Mouse (Mus musculus) liver, embryonic 11.5 days (tissue): Measurements from ENCODE around the gene Smu1. TPM values are rescaled to one million over a fixed set of nuclear protein-coding genes. Genes with fewer than 3 reads are reported as not detected.
A peak's percentile ranks its signal among the peaks of the same experiment; 100 is the strongest.

Experiments
- ATAC-seq: fragments of 200-750 bp; cut with Nextera tagmentation; replicated peaks from 2 replicates; pipeline ENCODE4 v1.8.0; 2017; ENCODE audit warnings: moderate number of reproducible peaks, mild to moderate bottlenecking, moderate TSS enrichment, moderate library complexity; ENCODE audit not compliant: low FRiP score
- DNase-seq: peaks from one replicate; pipeline ENCODE4 v3.0.0-alpha.2; 2017; ENCODE audit warnings: low spot score
- H3K27ac ChIP-seq: fragments of 300-500 bp; sonication (generic); 2 replicates; pipeline ENCODE4 v1.5.1; 2014; ENCODE audit warnings: mild to moderate bottlenecking, low read depth, low read length, control low read depth
- H3K27me3 ChIP-seq: fragments of 300-500 bp; sonication (generic); replicated peaks from 2 replicates; pipeline ENCODE4 v1.6.1; 2014; ENCODE audit warnings: low read length, mixed read lengths; ENCODE audit not compliant: control insufficient read depth, insufficient read depth
- H3K36me3 ChIP-seq: fragments of 300-500 bp; sonication (generic); 2 replicates; pipeline ENCODE4 v1.6.1; 2014; ENCODE audit warnings: mild to moderate bottlenecking, low read length, moderate library complexity, mixed read lengths; ENCODE audit not compliant: control insufficient read depth, insufficient read depth
- H3K4me1 ChIP-seq: fragments of 300-500 bp; sonication (generic); replicated peaks from 2 replicates; pipeline ENCODE4 v1.6.1; 2014; ENCODE audit warnings: low read length, mixed read lengths; ENCODE audit not compliant: control insufficient read depth, insufficient read depth
- H3K4me2 ChIP-seq: fragments of 300-500 bp; sonication (generic); 2 replicates; pipeline ENCODE4 v1.6.1; 2014; ENCODE audit warnings: mild to moderate bottlenecking, control low read depth, moderate library complexity
- H3K4me3 ChIP-seq: fragments of 300-500 bp; sonication (generic); 2 replicates; pipeline ENCODE4 v1.5.1; 2014; ENCODE audit warnings: low read depth, low read length, control low read depth
- H3K9ac ChIP-seq: fragments of 300-500 bp; sonication (generic); 2 replicates; pipeline ENCODE4 v1.6.1; 2014; ENCODE audit warnings: low read depth, low read length, control low read depth
- H3K9me3 ChIP-seq: fragments of 300-500 bp; sonication (generic); 2 replicates; pipeline ENCODE4 v1.6.1; 2016; ENCODE audit warnings: low read length, inconsistent platforms, mixed read lengths; ENCODE audit not compliant: control insufficient read depth
- whole genome bisulfite sequencing: fragments of 180-500 bp; shearing (Covaris S2); extraction: QIAGEN DNeasy Blood & Tissue Kit; methylation state at CpG from one replicate; pipeline ENCODE4 v1.1.7; 2014; 5-methylcytosine and 5-hydroxymethylcytosine counted together
- polyA plus RNA-seq: library from polyadenylated mRNA; unstranded; fragments of >200 nt; fragmentation: Nextera tagmentation; extraction: Ambion mirVana; gene quantifications from 2 replicates; pipeline ENCODE4 v1.2.1, GENCODE M21; 2014

The Smu1 gene
- polyA plus RNA-seq, 1 experiment from 2014 or later = 167 TPM

- Histone ChIP-seq H3K4me1 (no peaks in the 10 kb centered on the region), H3K36me3 (peaks cover 2% of the 10 kb centered on the region; the same call in 1 of the 2 replicates), H3K27me3 (no peaks in the 10 kb centered on the region), H3K4me2 (no peak overlapping the region), H3K4me3 (no peak overlapping the region), H3K9me3 (no peaks in the 10 kb centered on the region), H3K9ac (no peak overlapping the region), H3K27ac (no peak overlapping the region)
- ATAC-seq (no peak), DNase-seq (no peak)
Measured at GRCm38 (mm10) chr4:40794320-40794719, 36.6 kb upstream of the Smu1 start.

- H3K4me2 ChIP-seq = no peak overlapping the region
- DNase-seq = no peak
- WGBS = 94% methylated on average over 4 of the region's 4 CpGs
- H3K27ac ChIP-seq = no peak overlapping the region
- H3K36me3 ChIP-seq = no peaks in the 10 kb centered on the region
- no peaks in the 10 kb centered on the region for H3K27me3 ChIP-seq
- no peak overlapping the region for H3K9ac ChIP-seq
- no peak overlapping the region for H3K4me3 ChIP-seq
- H3K4me1 ChIP-seq = no peaks in the 10 kb centered on the region
- no peaks in the 10 kb centered on the region for H3K9me3 ChIP-seq
- ATAC-seq = no peak
Measured at GRCm38 (mm10) chr4:40791176-40791575, 33.5 kb upstream of the Smu1 start.

- H3K36me3 ChIP-seq = no peaks in the 10 kb centered on the region
- 84% methylated on average over 4 of the region's 4 CpGs for WGBS
- ATAC-seq (no peak), DNase-seq (no peak)
- H3K4me3 ChIP-seq = no peak overlapping the region
- no peaks in the 10 kb centered on the region for H3K9me3 ChIP-seq
- peaks cover 11% of the 10 kb centered on the region for H3K4me1 ChIP-seq
- H3K4me2 ChIP-seq = no peak overlapping the region
- H3K9ac ChIP-seq = no peak overlapping the region
- H3K27me3 ChIP-seq = no peaks in the 10 kb centered on the region
- H3K27ac ChIP-seq = no peak overlapping the region
Measured at GRCm38 (mm10) chr4:40786578-40786977, 28.9 kb upstream of the Smu1 start.

- H3K36me3 ChIP-seq = no peaks in the 10 kb centered on the region
- WGBS = 60% methylated on average over 9 of the region's 9 CpGs
- H3K4me2 ChIP-seq = no peak overlapping the region
- H3K9ac ChIP-seq = no peak overlapping the region
- peaks cover 20% of the 10 kb centered on the region for H3K4me1 ChIP-seq
- peak; percentile 80 for ATAC-seq
- no peaks in the 10 kb centered on the region for H3K9me3 ChIP-seq
- DNase-seq = no peak
- H3K27me3 ChIP-seq = no peaks in the 10 kb centered on the region
- no peak overlapping the region for H3K27ac ChIP-seq
- no peak overlapping the region for H3K4me3 ChIP-seq
Measured at GRCm38 (mm10) chr4:40785620-40786166, 28.0 kb upstream of the Smu1 start.

GRCm38 (mm10) chr4:40784556-40785169, 26.9 kb upstream of the Smu1 start:
- 74% methylated on average over 10 of the region's 10 CpGs for WGBS
- Histone ChIP-seq H3K4me2 (no peak overlapping the region), H3K27me3 (no peaks in the 10 kb centered on the region), H3K9me3 (no peaks in the 10 kb centered on the region), H3K36me3 (no peaks in the 10 kb centered on the region), H3K9ac (no peak overlapping the region), H3K4me3 (no peak overlapping the region), H3K4me1 (peaks cover 20% of the 10 kb centered on the region), H3K27ac (no peak overlapping the region)
- DNase-seq (no peak), ATAC-seq (no peak)

GRCm38 (mm10) chr4:40783049-40783448, 25.3 kb upstream of the Smu1 start:
- 79% methylated on average over 4 of the region's 4 CpGs for WGBS
- no peak overlapping the region for H3K27ac ChIP-seq
- H3K9me3 ChIP-seq = no peaks in the 10 kb centered on the region
- no peak for ATAC-seq
- no peak overlapping the region for H3K4me3 ChIP-seq
- no peaks in the 10 kb centered on the region for H3K36me3 ChIP-seq
- no peaks in the 10 kb centered on the region for H3K27me3 ChIP-seq
- H3K9ac ChIP-seq = no peak overlapping the region
- DNase-seq = no peak
- peaks cover 20% of the 10 kb centered on the region for H3K4me1 ChIP-seq
- no peak overlapping the region for H3K4me2 ChIP-seq

GRCm38 (mm10) chr4:40781797-40782495, 24.2 kb upstream of the Smu1 start:
- peak overlapping the region; percentile 38; the same call in 1 of the 2 replicates for H3K9ac ChIP-seq
- H3K4me3 ChIP-seq = no peak overlapping the region; the same call in 1 of the 2 replicates
- H3K27me3 ChIP-seq = no peaks in the 10 kb centered on the region
- WGBS = 26% methylated on average over 8 of the region's 8 CpGs
- H3K27ac ChIP-seq = peak overlapping the region; percentile 33; the same call in 1 of the 2 replicates
- peaks cover 23% of the 10 kb centered on the region for H3K4me1 ChIP-seq
- no peaks in the 10 kb centered on the region for H3K9me3 ChIP-seq
- no peaks in the 10 kb centered on the region for H3K36me3 ChIP-seq
- ATAC-seq (peak; percentile 60; the same call in 1 of the 2 replicates), DNase-seq (no peak)
- peak overlapping the region; percentile 63 for H3K4me2 ChIP-seq

DNA sequence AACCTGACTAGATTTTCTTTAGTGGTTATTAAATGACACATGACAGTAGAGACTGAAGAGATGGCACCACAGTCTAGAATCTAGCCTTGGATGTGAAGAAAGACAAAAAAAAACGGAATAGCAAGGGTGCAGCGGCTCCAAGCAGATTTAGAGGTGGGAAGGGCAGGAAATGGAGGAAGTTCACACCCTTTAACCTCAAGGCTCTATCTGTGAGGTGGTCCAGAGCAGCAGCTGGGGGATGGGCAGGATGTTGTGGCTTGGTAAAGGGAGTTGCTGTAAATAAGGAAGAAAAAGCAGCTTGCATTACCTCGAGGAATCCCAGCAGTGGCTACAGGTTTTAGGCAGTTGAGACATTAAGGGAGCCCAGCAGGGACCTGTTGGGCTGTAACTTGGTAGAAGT, 23.4 kb upstream of the Smu1 start:
- Histone ChIP-seq H3K4me1 (peaks cover 24% of the 10 kb centered on the region), H3K4me2 (peak overlapping the region; percentile 63)

More for the DNA sequence above, 23.4 kb upstream of the Smu1 start:
- ATAC-seq (no peak; the same call in 1 of the 2 replicates), DNase-seq (peak; percentile 50)
- H3K27ac ChIP-seq = 0 out of 2 replicates have a peak overlapping the region, but pooled peaks have one; percentile 30
- H3K9ac ChIP-seq = peak overlapping the region; percentile 38; the same call in 1 of the 2 replicates
- under 1% methylated on average over 3 of the region's 3 CpGs for WGBS
- H3K4me3 ChIP-seq = peak overlapping the region; percentile 4; the same call in 1 of the 2 replicates
- no peaks in the 10 kb centered on the region for H3K36me3 ChIP-seq
- H3K9me3 ChIP-seq = no peaks in the 10 kb centered on the region
- no peaks in the 10 kb centered on the region for H3K27me3 ChIP-seq
